Mouse (Mus musculus) brain, embryonic 14.5 days (tissue): ENCODE data around the gene Hlx.

ENCODE experiments used
- CTCF ChIP-seq: fragments of 200-500 bp; IDR thresholded peaks from 2 replicates; pipeline ENCODE4 v1.5.1; 2012; ENCODE audit warnings: inconsistent platforms, mild to moderate bottlenecking, moderate library complexity, borderline replicate concordance; ENCODE audit not compliant: insufficient read depth, insufficient read length; ENCODE audit errors: extremely low read depth
- POLR2A ChIP-seq: fragments of 200-500 bp; IDR thresholded peaks from 2 replicates; pipeline ENCODE4 v1.6.1; 2012; ENCODE audit warnings: mild to moderate bottlenecking, inconsistent platforms, borderline replicate concordance; ENCODE audit not compliant: poor library complexity, insufficient read depth, insufficient read length, severe bottlenecking; ENCODE audit errors: extremely low read depth

GRCm38 (mm10) chr1:184716117-184716516, 16.3 kb downstream of the Hlx start:
- no peak for TF ChIP-seq CTCF
- no peak for TF ChIP-seq POLR2A
